Mouse (Mus musculus): ENCODE results near the gene Gp1ba. TPM values are rescaled to one million over a fixed set of nuclear protein-coding genes. Genes with fewer than 3 reads are reported as not detected.

The Gp1ba gene
- total and polyA plus RNA-seq, 3 experiments, result 1.6 to 5.0 TPM; not detected in 1

- Histone ChIP-seq H3K9me3 (replicated peaks; ENCODE audit: insufficient read depth, low read length) (no peaks in the 10 kb centered on the region), H3K27me3 (ENCODE audit: control insufficient read depth in 1 of 2, insufficient read depth in 2 of 2, low read length in 2 of 2) (no peaks in the 10 kb centered on the region), H3K4me1 (ENCODE audit: control insufficient read depth in 1 of 2, insufficient read depth in 2 of 2, low read length in 2 of 2) (peaks cover 12 to 48% of the 10 kb centered on the region in 2 experiments), H3K4me3 (ENCODE audit: control insufficient read depth in 1 of 2, insufficient read depth in 1 of 2, low read depth in 2 of 2, low read length in 2 of 2) (peak within 1 kb of the TSS; percentile 96 to 98), H3K9ac (ENCODE audit: control insufficient read depth, low read depth, low read length, poor library complexity, severe bottlenecking) (peak within 1 kb of the TSS; percentile 99), H3K79me2 (ENCODE audit: control insufficient read depth, insufficient read depth, low read length, poor library complexity) (peaks cover 61% of the 10 kb centered on the region), H3K36me3 (ENCODE audit: control insufficient read depth in 1 of 2, insufficient read depth in 2 of 2, low read length in 2 of 2) (peaks cover 14 to 44% of the 10 kb centered on the region in 2 experiments), H3K27ac (ENCODE audit: control insufficient read depth, low read depth, low read length) (peak within 1 kb of the TSS; percentile 99)
- peak; percentile 94 for DNase-seq (ENCODE audit: low read depth, low spot score)
- TF ChIP-seq MYC (IDR thresholded peaks at IDR 0.05; ENCODE audit: low read depth, low read length) (no peak; the same call in 1 of the 2 replicates), POLR2AphosphoS2 (IDR thresholded peaks at IDR 0.05; ENCODE audit: low read length) (peak; percentile 89; the same call in 1 of the 2 replicates), MEF2A (IDR thresholded peaks at IDR 0.05; ENCODE audit: extremely low read depth, insufficient replicate concordance, low read depth, low read length, poor library complexity, severe bottlenecking) (no peak), UBTF (IDR thresholded peaks at IDR 0.05; ENCODE audit: borderline replicate concordance, insufficient read depth, low read depth, low read length) (peak; percentile 62; the same call in 1 of the 2 replicates), USF1 (IDR thresholded peaks at IDR 0.05; ENCODE audit: low read depth, low read length) (no peak; the same call in 1 of the 2 replicates), CTCF (IDR thresholded peaks at IDR 0.05 in 2 of 3, conservative IDR thresholded peaks at IDR 0.05 in 1 of 3; ENCODE audit: control insufficient read depth in 1 of 3, insufficient read depth in 1 of 3, low read depth in 2 of 3, low read length in 3 of 3, poor library complexity in 1 of 3, severe bottlenecking in 1 of 3) (no peak), ZNF384 (IDR thresholded peaks at IDR 0.05; ENCODE audit: low read depth, low read length) (peak; percentile 74; the same call in 1 of the 2 replicates), TBP (IDR thresholded peaks at IDR 0.05; ENCODE audit: low read depth, low read length) (peak; percentile 69; the same call in 1 of the 2 replicates), EP300 (IDR thresholded peaks at IDR 0.05; ENCODE audit: low read depth in 1 of 2, low read length in 2 of 2) (no peak; a peak in 3 of 4 replicates), ETS1 (IDR thresholded peaks at IDR 0.05; ENCODE audit: low read depth, low read length) (peak; percentile 69), HCFC1 (IDR thresholded peaks at IDR 0.05; ENCODE audit: low read depth, low read length) (peak; percentile 74), CHD2 (IDR thresholded peaks at IDR 0.05; ENCODE audit: low read length) (peak; percentile 73; the same call in 1 of the 2 replicates), TCF12 (IDR thresholded peaks at IDR 0.05; ENCODE audit: low read depth, low read length) (peak; percentile 75), ELF1 (IDR thresholded peaks at IDR 0.05; ENCODE audit: low read depth, low read length) (peak; percentile 87), POLR2AphosphoS5 (IDR thresholded peaks at IDR 0.05; ENCODE audit: borderline replicate concordance, low read depth, low read length) (peak; percentile 74; the same call in 1 of the 2 replicates), POLR2A (IDR thresholded peaks at IDR 0.05; ENCODE audit: control insufficient read depth in 1 of 2, insufficient read depth in 1 of 2, low read depth in 1 of 2, low read length in 2 of 2, poor library complexity in 1 of 2) (peak; percentile 82 to 91), ZMIZ1 (IDR thresholded peaks at IDR 0.05; ENCODE audit: low read depth, low read length) (peak; percentile 98), NELFE (IDR thresholded peaks at IDR 0.05; ENCODE audit: low read depth, low read length) (peak; percentile 96), MXI1 (IDR thresholded peaks at IDR 0.05; ENCODE audit: low read depth, low read length) (no peak), MAZ (IDR thresholded peaks at IDR 0.05; ENCODE audit: low read depth, low read length) (peak; percentile 99), SIN3A (IDR thresholded peaks at IDR 0.05; ENCODE audit: low read length) (peak; percentile 82)
These were observed 15.4 kb downstream of the Gp1ba start, which contains the start of gene Pfn1 for GRCm38 (mm10) chr11:70654198-70654922. TSS of gene Pfn1 (minus strand) at chr11:70654644.
